ENCODE assay signal across 18 mouse cellular contexts in the genomic region with DNA sequence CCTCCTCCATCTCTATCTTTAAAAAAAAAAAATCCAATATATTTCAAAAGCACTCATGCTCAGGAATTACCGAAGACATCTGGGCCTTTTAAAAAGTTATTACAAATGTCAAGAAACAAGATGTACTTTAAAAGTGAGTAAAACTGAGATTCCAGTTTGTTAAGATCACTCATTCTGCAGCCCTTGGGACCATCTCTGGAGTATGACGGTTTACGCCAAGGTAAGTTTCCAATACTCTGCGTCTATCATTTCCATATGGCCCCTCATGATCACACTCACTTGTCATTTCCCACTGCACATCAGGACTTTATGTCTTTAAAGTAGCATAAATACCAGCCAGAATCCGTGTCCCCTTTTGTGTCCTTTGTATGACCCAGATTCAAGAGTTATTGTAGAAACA. TPM values are rescaled to one million over a fixed set of nuclear protein-coding genes. Genes with fewer than 3 reads are reported as not detected.
DNase-seq lines count a peak whose midpoint lies in the region; ATAC-seq and TF ChIP-seq lines count a peak whose summit lies in the region.
"Had no signal": no experiment of that assay in that cellular context is flagged by ENCODE, and none has a peak within 500 bp of the region (broad histone marks: within the 10 kb centered on the region; RNA-seq: fewer than 3 reads in every experiment).

No protein-coding gene starts in this region.

- TF ChIP-seq EP300 in lung, postnatal 0 days (IDR thresholded peaks at IDR 0.05) = 0 out of 2 replicates have a peak, but pooled peaks have one; percentile 10

- peak; percentile 53 for DNase-seq in embryonic facial prominence, embryonic 14.5 days (ENCODE audit: low spot score)
- no peak for DNase-seq in embryonic facial prominence, embryonic 10.5 days (ENCODE audit: low spot score)
- no peak for DNase-seq in lung, postnatal 0 days (ENCODE audit: low spot score)
- DNase-seq in lung, adult 2 months = no peak
- DNase-seq in limb, embryonic 14.5 days (ENCODE audit: low spot score) = peak; percentile 55
- DNase-seq in B cell, adult 2 months = no peak
- DNase-seq: adrenal gland, adult 8-10 months; adrenal gland, postnatal 14 days; adrenal gland, postnatal 36 days; embryo, embryonic 11 days had no signal

- H3K4me1 ChIP-seq in embryonic facial prominence, embryonic 14.5 days (ENCODE audit: control insufficient read depth, insufficient read depth, low read length) = peaks cover 16% of the 10 kb centered on the region
- H3K4me1 ChIP-seq in embryonic facial prominence, embryonic 10.5 days = peaks cover 26% of the 10 kb centered on the region
- no peaks in the 10 kb centered on the region for H3K4me1 ChIP-seq in lung, postnatal 0 days (ENCODE audit: insufficient read depth, low read depth, low read length)
- no peaks in the 10 kb centered on the region for H3K4me1 ChIP-seq in lung, adult 2 months (ENCODE audit: control insufficient read depth, insufficient read depth, low read length)
- H3K4me1 ChIP-seq in limb, embryonic 14.5 days (ENCODE audit: control insufficient read depth, insufficient read depth, low read length) = peaks cover 10% of the 10 kb centered on the region

- no peak overlapping the region for H3K4me2 ChIP-seq in embryonic facial prominence, embryonic 14.5 days (ENCODE audit: low read depth, low read length)
- H3K4me2 ChIP-seq in lung, postnatal 0 days (replicated peaks; ENCODE audit: low read depth, low read length) = no peak overlapping the region
- no peak overlapping the region for H3K4me2 ChIP-seq in limb, embryonic 14.5 days (replicated peaks; ENCODE audit: low read depth, low read length, severe bottlenecking)
- H3K4me2 ChIP-seq: embryonic facial prominence, embryonic 12.5 days; forebrain, embryonic 12.5 days had no signal

- TF ChIP-seq CTCF in lung, postnatal 0 days (IDR thresholded peaks at IDR 0.05) = no peak
- TF ChIP-seq CTCF in lung, adult 2 months (IDR thresholded peaks at IDR 0.05; ENCODE audit: insufficient read depth, low read length) = no peak

- no peaks in the 10 kb centered on the region for H3K36me3 ChIP-seq in embryonic facial prominence, embryonic 14.5 days (ENCODE audit: control insufficient read depth, insufficient read depth, low read length)
- no peaks in the 10 kb centered on the region for H3K36me3 ChIP-seq in embryonic facial prominence, embryonic 10.5 days (replicated peaks)
- no peaks in the 10 kb centered on the region for H3K36me3 ChIP-seq in lung, postnatal 0 days (ENCODE audit: insufficient read depth, low read length)
- H3K36me3 ChIP-seq in limb, embryonic 14.5 days (ENCODE audit: control insufficient read depth, insufficient read depth, low read length) = no peaks in the 10 kb centered on the region
- H3K36me3 ChIP-seq: embryonic facial prominence, embryonic 12.5 days; forebrain, embryonic 12.5 days; G1E had no signal

- ATAC-seq in embryonic facial prominence, embryonic 14.5 days (ENCODE audit: low read depth) = no peak
- ATAC-seq in lung, postnatal 0 days = no peak
- peak; percentile 66; the same call in 1 of the 2 replicates for ATAC-seq in limb, embryonic 14.5 days (ENCODE audit: low FRiP score, low read depth)
- ATAC-seq in monocyte, adult 5-6 weeks (replicated peaks; ENCODE audit: insufficient number of reproducible peaks, low FRiP score, low TSS enrichment, poor library complexity, severe bottlenecking) = no peak
- ATAC-seq: activated CD4-positive, CD25-positive, alpha-beta regulatory T cell, adult 4 months; forebrain, embryonic 14.5 days; Patski had no signal

- no peak overlapping the region for H3K27ac ChIP-seq in embryonic facial prominence, embryonic 14.5 days (replicated peaks; ENCODE audit: low read depth, low read length)
- no peak overlapping the region for H3K27ac ChIP-seq in embryonic facial prominence, embryonic 10.5 days (replicated peaks)
- no peak overlapping the region for H3K27ac ChIP-seq in lung, postnatal 0 days (ENCODE audit: low read length)
- peak overlapping the region; percentile 15; the same call in 1 of the 2 replicates for H3K27ac ChIP-seq in limb, embryonic 14.5 days (replicated peaks; ENCODE audit: low read depth, low read length)
- H3K27ac ChIP-seq: embryonic facial prominence, embryonic 12.5 days; forebrain, embryonic 12.5 days had no signal

- H3K9me3 ChIP-seq in embryonic facial prominence, embryonic 14.5 days (ENCODE audit: control insufficient read depth, low read length) = no peaks in the 10 kb centered on the region
- no peaks in the 10 kb centered on the region for H3K9me3 ChIP-seq in embryonic facial prominence, embryonic 10.5 days
- H3K9me3 ChIP-seq in lung, postnatal 0 days (ENCODE audit: low read length) = no peaks in the 10 kb centered on the region
- H3K9me3 ChIP-seq in limb, embryonic 14.5 days (ENCODE audit: control insufficient read depth, low read length) = no peaks in the 10 kb centered on the region
- H3K9me3 ChIP-seq: embryonic facial prominence, embryonic 12.5 days; forebrain, embryonic 12.5 days; G1E had no signal

- no peak overlapping the region for H3K4me3 ChIP-seq in embryonic facial prominence, embryonic 14.5 days (ENCODE audit: low read depth, low read length)
- H3K4me3 ChIP-seq in embryonic facial prominence, embryonic 10.5 days = no peak overlapping the region
- H3K4me3 ChIP-seq in lung, postnatal 0 days (ENCODE audit: low read depth, low read length) = no peak overlapping the region
- H3K4me3 ChIP-seq in lung, adult 2 months (replicated peaks; ENCODE audit: extremely low read depth, low read depth, low read length) = no peak overlapping the region
- H3K4me3 ChIP-seq in limb, embryonic 14.5 days (replicated peaks; ENCODE audit: low read length) = no peak overlapping the region
- H3K4me3 ChIP-seq: embryonic facial prominence, embryonic 12.5 days; forebrain, embryonic 12.5 days had no signal

- 41% methylated on average over 5 of the region's 5 CpGs for WGBS in embryonic facial prominence, embryonic 14.5 days
- 85% methylated on average over 5 of the region's 5 CpGs for WGBS in embryonic facial prominence, embryonic 10.5 days
- WGBS in lung, postnatal 0 days = 55% methylated on average over 5 of the region's 5 CpGs
- WGBS in lung, adult 2 months = 70% methylated on average over 5 of the region's 5 CpGs
- WGBS in limb, embryonic 14.5 days = 48% methylated on average over 5 of the region's 5 CpGs

- no peak overlapping the region for H3K9ac ChIP-seq in embryonic facial prominence, embryonic 14.5 days (ENCODE audit: low read depth, low read length)
- H3K9ac ChIP-seq in lung, postnatal 0 days (replicated peaks; ENCODE audit: low read depth) = no peak overlapping the region
- H3K9ac ChIP-seq in limb, embryonic 14.5 days (ENCODE audit: low read depth, low read length, severe bottlenecking) = no peak overlapping the region
- H3K9ac ChIP-seq: embryonic facial prominence, embryonic 12.5 days; forebrain, embryonic 12.5 days had no signal

- no peak for TF ChIP-seq POLR2A in lung, adult 2 months (IDR thresholded peaks at IDR 0.05; ENCODE audit: borderline replicate concordance, extremely low read depth, low read depth, low read length)
- no peak for TF ChIP-seq POLR2A in limb, embryonic 14.5 days (IDR thresholded peaks at IDR 0.05; ENCODE audit: borderline replicate concordance, extremely low read depth, insufficient read depth, insufficient read length)

- H3K27me3 ChIP-seq in embryonic facial prominence, embryonic 14.5 days (replicated peaks; ENCODE audit: control insufficient read depth, insufficient read depth, low read length) = no peaks in the 10 kb centered on the region
- H3K27me3 ChIP-seq in embryonic facial prominence, embryonic 10.5 days (replicated peaks; ENCODE audit: low read depth, poor library complexity, severe bottlenecking) = peaks cover 8% of the 10 kb centered on the region
- H3K27me3 ChIP-seq in lung, postnatal 0 days (replicated peaks; ENCODE audit: insufficient read depth, low read length) = 0 out of 2 replicates have a peak, but pooled peaks cover 3% of the 10 kb centered on the region
- H3K27me3 ChIP-seq in limb, embryonic 14.5 days (ENCODE audit: control insufficient read depth, insufficient read depth, low read length) = no peaks in the 10 kb centered on the region
- H3K27me3 ChIP-seq: embryonic facial prominence, embryonic 12.5 days; Patski had no signal

RNA-seq across cellular contexts. Expression of a gene that starts 58.5 kb away (rescaled TPM):
- 1.5 and 2.1 TPM in 2 replicates for polyA plus RNA-seq in embryonic facial prominence, embryonic 14.5 days (2014; fragmentation: Nextera tagmentation; extraction: Ambion mirVana)
- polyA plus RNA-seq in embryonic facial prominence, embryonic 10.5 days (2016; fragmentation: Nextera tagmentation; extraction: Ambion mirVana) = 5.0 and 5.2 TPM in 2 replicates
- polyA plus RNA-seq in lung, postnatal 0 days (2015; fragmentation: Nextera tagmentation; extraction: Ambion mirVana) = 3.7 and 5.5 TPM in 2 replicates
- polyA plus RNA-seq in lung, adult 2 months (2012; rRNA removed) = 3.1 and 3.9 TPM in 2 replicates
- 1.3 and 3.1 TPM in 2 replicates for polyA plus RNA-seq in limb, embryonic 14.5 days (2012; rRNA removed)
- 0.83 and 1.0 TPM in 2 replicates for polyA plus RNA-seq in limb, embryonic 14.5 days (2014; fragmentation: Nextera tagmentation; extraction: Ambion mirVana)
- total RNA-seq in monocyte, adult 5-6 weeks (2017) = 5.1 to 16.0 TPM (median 5.4 TPM) in 3 replicates
- polyA plus RNA-seq: C2C12, G1E had no signal

Comparison
In these comparisons a context has a peak if more than half of its experiments do, and no peak if none do; other contexts are left out.
1. DNase-seq: peak in embryonic facial prominence, embryonic 14.5 days (single experiment) and limb, embryonic 14.5 days (single experiment); none in embryonic facial prominence, embryonic 10.5 days (single experiment), lung, postnatal 0 days (single experiment), lung, adult 2 months (single experiment) and B cell, adult 2 months (0 of 2).